Mouse (Mus musculus) olfactory bulb, adult 2 months (tissue): Measurements from ENCODE around the gene Cyp2b19.

ENCODE experiments used
- CTCF ChIP-seq: fragments of 200-500 bp; IDR thresholded peaks from 2 replicates; pipeline ENCODE4 v1.5.1; 2012; ENCODE audit warnings: low read depth, mild to moderate bottlenecking, low read length, moderate library complexity; ENCODE audit not compliant: insufficient read depth
- POLR2A ChIP-seq: fragments of 200-500 bp; IDR thresholded peaks from 2 replicates; pipeline ENCODE4 v1.6.1; 2012; ENCODE audit warnings: mild to moderate bottlenecking, low read depth, low read length, moderate library complexity; ENCODE audit not compliant: insufficient read depth

DNA sequence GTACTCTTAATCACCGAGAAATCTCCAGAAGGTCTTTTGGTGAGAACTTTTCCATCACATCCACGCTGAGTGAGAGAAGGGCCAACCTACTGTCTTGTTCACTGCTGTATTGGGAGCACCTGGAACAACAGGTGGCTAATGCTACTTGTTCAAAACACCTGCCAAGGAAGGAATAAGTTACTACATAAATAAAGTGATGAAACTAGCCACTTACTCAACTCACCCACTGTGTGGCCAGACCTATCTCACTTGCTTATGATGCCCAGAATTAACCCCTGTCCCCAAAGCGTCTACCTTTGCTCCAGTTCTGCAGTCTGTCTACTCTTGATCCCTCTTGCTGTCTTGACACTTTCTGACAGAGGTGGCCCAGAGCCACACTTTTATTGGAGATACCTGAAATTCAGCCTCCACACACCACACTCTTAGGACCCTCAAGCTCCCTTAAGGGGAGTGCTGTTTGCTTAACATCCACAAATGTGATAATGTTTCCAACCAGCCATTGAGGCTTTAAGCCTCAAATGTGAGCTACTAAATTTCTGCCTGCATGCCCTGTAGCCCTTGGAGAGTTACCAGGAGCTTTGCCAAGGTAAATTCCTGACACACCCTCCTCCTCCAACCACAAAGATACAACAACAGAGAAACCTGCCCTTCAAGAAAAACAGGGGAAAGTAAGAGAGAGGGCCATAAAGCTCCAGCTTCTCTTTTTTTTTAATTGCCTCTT lies 16.1 kb downstream of the Cyp2b19 start:
- TF ChIP-seq CTCF (no peak), POLR2A (no peak)
